Mouse (Mus musculus) skeletal muscle tissue, postnatal 0 days (tissue): Measurements from ENCODE around the gene Atp8a1. TPM values are rescaled to one million over a fixed set of nuclear protein-coding genes. Genes with fewer than 3 reads are reported as not detected.

Experiments
- microRNA-seq, 2 experiments: library from miRNA; unstranded; fragments of <30 nt; microRNA quantifications; one replicate each; pipeline ENCODE4; 2016
- polyA plus RNA-seq: library from polyadenylated mRNA; unstranded; fragments of >200 nt; fragmentation: Nextera tagmentation; extraction: Ambion mirVana; gene quantifications from 2 replicates; pipeline ENCODE4 v1.2.1, GENCODE M21; 2015

The Atp8a1 gene
- 4.5 and 5.1 TPM in 2 replicates for polyA plus RNA-seq

DNA sequence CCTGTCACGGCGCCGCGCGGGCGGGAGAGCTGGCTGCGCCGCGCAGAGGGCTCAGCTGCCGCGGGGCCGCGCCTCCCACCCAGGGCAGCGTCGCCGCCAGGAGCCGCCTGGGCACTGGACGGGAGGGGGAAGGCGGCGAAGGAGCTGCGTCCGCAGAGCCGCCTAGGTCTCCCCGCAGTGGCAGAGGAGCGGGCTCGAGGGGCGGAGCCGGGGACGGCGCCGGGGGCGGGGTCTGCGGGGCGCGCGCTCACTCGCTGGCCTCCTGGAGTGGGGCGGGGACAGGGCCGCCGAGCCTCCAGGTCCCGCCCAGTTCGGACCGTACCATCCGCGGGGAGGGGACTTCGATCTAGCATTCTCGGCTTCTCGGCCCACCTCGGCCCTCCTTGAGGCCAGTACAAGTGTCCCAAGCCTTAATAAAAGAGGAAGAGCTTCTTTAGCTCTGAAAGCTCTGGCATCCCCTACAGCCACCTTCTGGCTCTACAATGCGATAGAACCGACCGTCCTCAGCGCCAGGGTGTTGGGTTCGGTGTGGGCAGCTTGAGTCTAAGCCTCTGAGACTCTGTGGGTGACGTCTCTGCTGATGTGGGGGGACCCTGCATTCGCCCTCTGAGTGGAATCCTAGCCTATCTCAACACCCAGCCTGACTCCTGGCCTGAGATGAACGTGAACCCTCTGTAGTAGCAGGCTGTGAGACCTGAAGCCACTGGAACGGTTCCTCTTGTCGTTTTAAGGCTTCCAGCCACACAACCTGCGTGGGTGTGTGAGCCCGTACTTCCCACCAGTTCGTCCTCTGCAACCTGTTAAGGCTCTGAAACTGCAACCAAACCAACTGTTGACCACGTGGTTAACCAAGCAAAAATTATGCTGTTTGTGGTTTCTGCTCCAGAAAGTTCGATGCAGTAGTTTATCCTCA, at the start of gene Atp8a1:
Gene Atp8a1, minus strand, starts transcription at position 182 of the 913 bp plus-strand sequence.

GRCm38 (mm10) chr5:67607804-67608673, 239.2 kb downstream of the Atp8a1 start, which contains the start of gene Shisa3:
Shisa3 (plus strand) TSS chr5:67607882.

Small RNA genes lying within 50 kb of the gene (microRNA-seq; reads per million reads assigned to microRNA genes)
- 0 reads per million in 2 experiments for gene Gm23617

Other genes with a start within 250 kb of the Atp8a1 start
- gene Shisa3, start 239.6 kb downstream of the Atp8a1 start, polyA plus RNA-seq = 1.2 and 1.5 TPM in 2 replicates
- not detected in 2 replicates for gene Gm5108, start 94.2 kb upstream of the Atp8a1 start, polyA plus RNA-seq
- not detected in 2 replicates for gene Gm21905, start 99.0 kb upstream of the Atp8a1 start, polyA plus RNA-seq
- gene Grxcr1, start 184.4 kb upstream of the Atp8a1 start, polyA plus RNA-seq = not detected in 2 replicates